Mouse (Mus musculus) layer of hippocampus, adult 9-10 months (tissue): ENCODE results near the gene Tead3.
A peak's percentile ranks its signal among the peaks of the same experiment; 100 is the strongest.
"Not testable (repeated sequence)": the region's sequence is repeated elsewhere in the genome, so short reads cannot be mapped to it uniquely, and the experiment has no call there.

ENCODE experiments used
- DNase-seq: peaks from one replicate; pipeline ENCODE4 v3.0.0; 2022; ENCODE audit warnings: low spot score

Tead3 gene

GRCm38 (mm10) chr17:28329503-28330231 is 20.9 kb downstream of the Tead3 start:
- DNase-seq: no peak

GRCm38 (mm10) chr17:28328946-28329345 is 21.7 kb downstream of the Tead3 start:
- DNase-seq: no peak

DNA sequence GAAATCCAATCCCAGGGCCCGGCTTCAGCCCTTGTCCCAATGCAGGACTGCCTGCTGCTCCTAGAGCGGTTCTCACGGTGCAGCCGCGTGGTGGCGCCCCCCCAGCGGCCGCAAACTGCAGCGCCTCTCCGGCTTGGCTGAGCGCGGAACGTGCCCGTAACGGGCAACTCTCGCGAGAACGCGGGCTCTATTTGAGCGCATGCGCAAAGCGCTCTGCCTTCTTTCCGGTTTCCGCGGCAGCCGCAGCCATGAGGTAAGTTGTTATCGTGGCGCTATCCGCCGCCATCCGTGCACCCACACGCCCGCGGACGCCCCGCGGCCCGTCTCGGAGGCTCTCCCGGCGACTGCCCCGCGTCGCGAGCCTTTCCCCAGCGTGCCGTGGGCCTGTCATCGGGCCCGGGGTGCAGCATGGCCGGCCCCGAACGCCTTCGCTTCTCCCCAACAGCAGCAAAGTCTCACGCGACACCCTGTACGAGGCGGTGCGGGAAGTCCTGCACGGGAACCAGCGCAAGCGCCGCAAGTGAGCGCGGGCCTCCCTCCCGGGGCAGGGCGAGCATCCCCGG is 22.2 kb downstream of the Tead3 start, which contains the start of gene Rpl10a:
Gene Rpl10a (plus strand): TSS at position 106 of the 563 bp plus-strand sequence.
- DNase-seq: peak; percentile 89

- DNase-seq: peak; percentile 58
Measured at GRCm38 (mm10) chr17:28327673-28328325, 22.8 kb downstream of the Tead3 start.

DNA sequence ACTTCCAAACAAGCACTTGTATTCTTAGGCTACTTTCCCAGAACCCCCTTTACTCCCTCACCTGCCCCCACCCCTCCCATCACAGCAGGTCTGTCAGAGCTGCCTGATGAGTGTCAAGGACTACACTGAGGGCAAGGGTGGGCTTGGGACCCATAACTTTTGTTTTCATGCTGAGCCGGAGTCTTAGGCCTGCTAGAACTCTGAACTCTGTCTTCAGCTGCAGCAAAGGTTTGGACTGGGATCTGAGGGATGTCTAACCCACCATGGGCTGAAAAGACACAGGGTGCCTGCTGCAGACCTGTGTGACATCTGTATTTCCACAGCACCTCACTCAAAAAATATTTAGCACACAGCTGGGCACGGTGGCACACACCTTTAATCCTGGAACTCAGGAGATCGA is 23.7 kb downstream of the Tead3 start:
- no peak for DNase-seq

- no peak for DNase-seq
Measured at GRCm38 (mm10) chr17:28325751-28326150, 24.9 kb downstream of the Tead3 start.

- DNase-seq: not testable (repeated sequence)
Measured at GRCm38 (mm10) chr17:28324416-28324815, 26.2 kb downstream of the Tead3 start.

- DNase-seq: no peak
Measured at GRCm38 (mm10) chr17:28323786-28324185, 26.8 kb downstream of the Tead3 start.

- DNase-seq: no peak
Measured at GRCm38 (mm10) chr17:28321700-28322099, 28.9 kb downstream of the Tead3 start.

DNA sequence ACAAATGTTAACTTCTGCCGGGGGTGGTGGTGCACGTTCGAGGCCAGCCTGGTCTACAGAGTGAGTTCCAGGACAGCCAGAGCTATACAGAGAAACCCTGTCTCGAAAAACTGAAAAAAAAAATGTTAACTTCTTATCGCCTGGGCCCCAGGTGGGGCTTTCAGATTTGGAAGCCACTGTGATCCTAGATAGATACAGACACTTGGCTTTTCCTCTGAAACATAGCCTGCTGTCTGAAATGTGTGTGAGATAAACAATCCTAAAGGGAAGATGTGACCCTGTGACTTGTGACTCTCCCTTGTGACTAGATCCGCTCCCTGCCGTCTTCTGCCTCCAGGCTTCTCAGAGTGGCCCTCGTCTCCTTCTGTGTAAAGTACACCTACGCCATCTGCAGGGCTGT is 32.9 kb downstream of the Tead3 start:
- DNase-seq: no peak

- no peak for DNase-seq
Measured at GRCm38 (mm10) chr17:28317091-28317490, 33.5 kb downstream of the Tead3 start.

DNA sequence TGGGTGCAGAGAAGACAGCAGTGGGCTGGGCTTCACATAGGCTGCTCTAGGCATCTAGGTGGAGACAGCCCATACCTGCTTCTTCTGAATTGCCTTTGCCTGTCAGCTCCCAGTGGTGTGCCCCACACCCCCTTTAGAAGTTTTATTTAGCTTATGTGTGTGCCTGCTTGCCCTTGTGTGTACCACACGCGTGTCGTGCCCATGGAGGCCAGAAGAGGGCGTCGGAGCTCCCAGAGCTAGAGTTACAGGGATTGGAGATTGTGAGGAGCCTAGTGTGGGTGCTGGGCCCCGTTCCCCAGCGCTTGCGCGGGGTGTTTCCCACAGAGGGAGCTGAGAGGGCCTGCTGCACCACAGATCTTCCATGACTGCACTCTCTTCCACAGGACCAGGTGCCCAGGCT is 34.1 kb downstream of the Tead3 start:
- no peak for DNase-seq

DNA sequence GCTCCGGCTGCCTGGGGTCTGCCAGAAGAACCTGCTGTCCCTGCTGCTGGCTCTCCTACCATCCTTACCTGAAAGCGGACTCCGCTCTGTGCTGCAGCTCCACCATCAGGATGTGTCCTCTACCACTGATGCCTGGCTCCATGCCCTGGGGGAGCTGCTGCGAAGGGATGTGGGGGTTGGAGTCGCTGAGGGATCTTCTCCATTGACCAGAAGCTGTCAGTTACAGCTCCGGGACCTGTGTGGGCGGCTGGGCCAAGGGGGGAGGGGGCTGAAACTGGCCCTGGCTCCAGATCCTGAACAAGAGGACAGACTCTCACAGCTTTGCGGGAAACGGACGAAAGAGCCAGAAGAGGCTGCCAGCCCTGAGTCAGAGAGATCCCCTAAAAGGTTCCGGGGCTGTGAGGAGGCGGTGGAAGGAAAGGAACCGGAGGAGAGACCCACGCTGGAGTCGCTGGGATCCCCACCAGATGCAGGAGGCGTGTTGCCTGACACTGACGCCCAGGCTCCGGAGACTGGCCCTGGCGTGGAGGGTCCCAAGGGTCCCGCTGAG is 34.9 kb downstream of the Tead3 start:
- DNase-seq: no peak

GRCm38 (mm10) chr17:28313880-28314225 is 36.8 kb downstream of the Tead3 start:
- DNase-seq: no peak

GRCm38 (mm10) chr17:28313212-28313879 is 37.3 kb downstream of the Tead3 start, which contains the start of gene Fance:
Gene Fance (plus strand): TSS chr17:28313519.
- DNase-seq: peak; percentile 80

DNA sequence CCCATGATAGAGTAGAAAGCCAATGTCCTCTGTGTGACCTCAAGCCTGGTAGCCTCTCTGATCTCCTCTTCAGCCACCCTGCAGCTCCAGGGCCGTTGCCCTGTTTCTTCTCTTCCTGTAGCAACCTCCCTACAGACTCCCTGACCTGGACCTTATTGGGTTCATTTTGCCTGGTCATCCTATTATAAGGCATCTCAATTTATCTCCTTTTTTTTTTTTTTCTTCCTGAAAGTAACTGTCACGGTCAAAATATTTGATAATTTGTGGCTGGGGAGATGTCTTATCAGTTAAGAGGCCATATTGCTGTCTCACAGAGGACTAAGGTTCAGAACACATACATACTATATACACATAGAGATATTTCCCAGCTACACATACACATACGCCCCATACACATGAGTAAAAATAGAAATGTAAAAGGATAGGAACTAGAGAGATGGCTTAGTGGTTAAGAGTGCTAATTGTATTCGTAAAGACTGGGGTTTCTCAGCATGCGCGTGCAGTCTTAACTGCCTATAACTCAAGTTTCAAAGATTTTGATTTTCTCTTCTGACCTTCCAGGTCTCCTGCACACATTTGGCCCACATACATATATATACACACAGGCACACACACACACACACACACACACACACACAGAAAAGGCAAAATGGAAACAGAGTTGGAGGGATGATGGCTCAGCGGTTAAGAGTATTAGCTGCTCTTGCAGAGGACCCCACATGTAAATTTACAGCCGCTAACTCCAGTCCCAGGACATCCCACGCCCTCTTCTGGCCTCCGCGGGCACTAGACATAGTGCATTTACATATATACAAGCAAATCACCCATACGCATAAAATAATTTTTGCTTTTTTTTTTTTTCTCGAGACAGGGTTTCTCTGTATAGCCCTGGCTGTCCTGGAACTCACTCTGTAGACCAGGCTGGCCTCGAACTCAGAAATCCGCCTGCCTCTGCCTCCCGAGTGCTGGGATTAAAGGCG is 38.1 kb downstream of the Tead3 start:
- no peak for DNase-seq

DNA sequence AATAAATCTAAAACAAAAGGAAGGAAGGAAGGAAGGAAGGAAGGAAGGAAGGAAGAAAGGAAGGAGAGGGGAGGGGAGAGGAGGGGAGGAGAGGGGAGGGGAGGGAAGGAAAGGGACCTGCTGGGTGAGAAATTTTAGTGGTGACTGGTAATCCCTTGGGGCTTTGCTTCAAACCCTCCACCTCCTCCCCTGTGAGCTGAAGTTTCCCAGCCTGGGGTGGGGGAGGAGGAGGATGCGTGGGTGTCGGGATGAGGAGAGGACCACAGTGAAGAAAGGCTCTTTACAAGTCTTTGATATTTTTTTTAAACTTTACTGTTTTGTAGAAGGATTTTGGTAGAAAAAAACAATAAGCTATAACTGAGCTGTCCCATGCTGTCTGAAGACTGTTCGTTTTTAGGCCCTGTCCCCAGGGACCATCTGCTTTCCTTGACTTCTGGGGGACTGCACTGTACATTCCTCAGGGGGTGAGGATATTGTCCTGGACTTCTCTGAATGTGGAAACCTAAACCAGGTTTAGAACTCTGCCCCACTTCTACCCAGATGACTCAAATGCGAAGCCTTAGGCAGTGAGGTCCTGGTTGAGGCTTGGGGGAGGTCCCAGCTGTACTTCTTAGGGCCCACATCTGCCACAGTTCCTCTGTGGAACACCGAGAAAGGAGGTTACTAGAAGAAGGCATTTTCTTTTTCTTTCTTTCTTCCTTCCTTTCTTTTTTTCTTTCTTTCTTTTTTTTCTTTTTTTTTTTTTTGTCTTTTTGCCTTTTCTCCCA is 39.1 kb downstream of the Tead3 start:
- no peak for DNase-seq

GRCm38 (mm10) chr17:28310831-28311230 is 39.8 kb downstream of the Tead3 start:
- DNase-seq: no peak

DNA sequence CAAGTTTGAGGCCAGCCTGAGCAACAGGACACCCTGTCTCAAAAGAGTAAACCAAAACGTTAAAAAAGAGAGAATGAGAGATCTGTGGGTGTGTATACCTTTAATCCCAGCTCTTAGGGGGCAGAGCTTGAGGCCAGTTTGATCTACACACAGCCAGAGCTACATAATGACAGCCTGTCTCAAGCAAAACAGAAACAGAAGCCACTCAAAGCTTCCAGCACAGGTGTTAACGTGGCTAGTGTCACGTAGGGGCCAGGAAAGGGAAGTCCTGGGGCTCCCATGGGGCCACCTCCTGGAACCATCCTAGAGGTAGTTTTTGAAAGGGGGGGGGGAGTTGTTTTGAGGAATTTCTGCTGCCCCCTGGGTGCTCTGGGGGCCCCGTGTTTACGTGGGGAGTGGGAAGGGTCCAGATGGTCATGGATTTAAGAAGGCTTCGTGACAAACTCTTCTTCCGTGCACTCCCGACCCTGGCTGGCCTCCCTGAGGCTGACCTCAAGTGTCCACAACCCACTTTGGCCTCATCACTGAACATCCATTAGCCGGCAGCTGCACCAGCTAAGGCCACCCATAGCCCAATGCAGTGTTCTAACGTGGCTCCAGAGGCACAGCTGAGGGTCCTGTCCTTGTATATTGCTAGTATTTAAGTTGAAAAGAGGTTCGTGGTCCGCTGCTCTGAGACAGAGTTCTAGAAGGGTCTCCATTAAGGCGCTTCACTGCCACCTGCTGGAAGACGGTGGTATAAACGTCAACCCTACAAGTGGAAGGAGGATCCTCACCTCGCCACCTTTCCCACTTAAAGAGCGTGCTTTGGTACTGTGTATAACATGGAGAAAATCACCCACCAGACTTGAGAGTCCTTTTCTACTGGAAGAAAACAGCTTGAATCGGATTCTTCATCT is 42.1 kb downstream of the Tead3 start:
- DNase-seq: peak; percentile 92
